Mouse (Mus musculus): ENCODE measurements at regions not wholly inside any gene's neighbourhood (a gene's known extent, or its start where the extent isn't known, plus 50 kb on each side); places are given as distances from the start of the nearest gene placed in this dataset.

GRCm38 (mm10) chr1:120396290-120396689, 55.9 kb downstream of the C1ql2 start:
- DNase-seq (ENCODE audit: extremely low read depth, insufficient read length, low spot score), result peak; percentile 47

GRCm38 (mm10) chr1:120403304-120403703, 62.9 kb downstream of the C1ql2 start:
- DNase-seq (ENCODE audit: extremely low read depth, insufficient read length, low spot score), result no peak

- no peak for DNase-seq (ENCODE audit: extremely low read depth, insufficient read length, low spot score)
Observed at GRCm38 (mm10) chr1:120416007-120416406, 75.6 kb downstream of the C1ql2 start.
